Mouse (Mus musculus) midbrain, embryonic 15.5 days (tissue): Measurements from ENCODE around the gene Prop1. TPM values are rescaled to one million over a fixed set of nuclear protein-coding genes. Genes with fewer than 3 reads are reported as not detected.

ENCODE experiments used
- ATAC-seq: fragments of 200-750 bp; cut with Nextera tagmentation; replicated peaks from 2 replicates; pipeline ENCODE4 v1.8.0; 2017; ENCODE audit warnings: moderate TSS enrichment
- H3K27ac ChIP-seq: fragments of 300-500 bp; sonication (generic); 2 replicates; pipeline ENCODE4 v1.5.1; 2015; ENCODE audit warnings: mild to moderate bottlenecking, inconsistent platforms
- H3K27me3 ChIP-seq: fragments of 300-500 bp; sonication (generic); replicated peaks from 2 replicates; pipeline ENCODE4 v1.6.1; 2015; ENCODE audit warnings: inconsistent platforms
- H3K36me3 ChIP-seq: fragments of 300-500 bp; sonication (generic); replicated peaks from 2 replicates; pipeline ENCODE4 v1.6.1; 2015; ENCODE audit warnings: inconsistent platforms
- H3K4me1 ChIP-seq: fragments of 300-500 bp; sonication (generic); 2 replicates; pipeline ENCODE4 v1.6.1; 2015; ENCODE audit warnings: inconsistent platforms
- H3K4me2 ChIP-seq: fragments of 300-500 bp; sonication (generic); 2 replicates; pipeline ENCODE4 v1.6.1; 2015; ENCODE audit warnings: inconsistent platforms, mild to moderate bottlenecking, moderate library complexity
- H3K4me3 ChIP-seq: fragments of 300-500 bp; sonication (generic); 2 replicates; pipeline ENCODE4 v1.5.1; 2015; ENCODE audit warnings: mild to moderate bottlenecking, inconsistent platforms
- H3K9ac ChIP-seq: fragments of 300-500 bp; sonication (generic); 2 replicates; pipeline ENCODE4 v1.6.1; 2015; ENCODE audit warnings: mild to moderate bottlenecking, inconsistent platforms
- H3K9me3 ChIP-seq: fragments of 300-500 bp; sonication (generic); 2 replicates; pipeline ENCODE4 v1.6.1; 2016; ENCODE audit warnings: inconsistent platforms
- WGBS: fragments of 180-500 bp; shearing (Covaris S2); methylation state at CpG from one replicate; pipeline ENCODE4 v1.1.7; 2015; ENCODE audit warnings: mixed read lengths; 5-methylcytosine and 5-hydroxymethylcytosine counted together
- polyA plus RNA-seq: library from polyadenylated mRNA; unstranded; fragments of >200 nt; fragmentation: Nextera tagmentation; extraction: Ambion mirVana; gene quantifications from 2 replicates; pipeline ENCODE4 v1.2.1, GENCODE M21; 2015

Prop1 gene
- polyA plus RNA-seq, 1 experiment from 2014 or later = not detected

- Histone ChIP-seq H3K4me1 (peaks cover 10% of the 10 kb centered on the region), H3K4me2 (peak overlapping the region; percentile 77), H3K9ac (peak overlapping the region; percentile 75), H3K27me3 (no peaks in the 10 kb centered on the region), H3K9me3 (no peaks in the 10 kb centered on the region), H3K36me3 (no peaks in the 10 kb centered on the region), H3K4me3 (peak overlapping the region; percentile 65), H3K27ac (peak overlapping the region; percentile 87)
- under 1% methylated on average over 16 of the region's 16 CpGs for WGBS
- peak; percentile 83 for ATAC-seq
These were observed 22.5 kb downstream of the Prop1 start for GRCm38 (mm10) chr11:50931021-50931420.

DNA sequence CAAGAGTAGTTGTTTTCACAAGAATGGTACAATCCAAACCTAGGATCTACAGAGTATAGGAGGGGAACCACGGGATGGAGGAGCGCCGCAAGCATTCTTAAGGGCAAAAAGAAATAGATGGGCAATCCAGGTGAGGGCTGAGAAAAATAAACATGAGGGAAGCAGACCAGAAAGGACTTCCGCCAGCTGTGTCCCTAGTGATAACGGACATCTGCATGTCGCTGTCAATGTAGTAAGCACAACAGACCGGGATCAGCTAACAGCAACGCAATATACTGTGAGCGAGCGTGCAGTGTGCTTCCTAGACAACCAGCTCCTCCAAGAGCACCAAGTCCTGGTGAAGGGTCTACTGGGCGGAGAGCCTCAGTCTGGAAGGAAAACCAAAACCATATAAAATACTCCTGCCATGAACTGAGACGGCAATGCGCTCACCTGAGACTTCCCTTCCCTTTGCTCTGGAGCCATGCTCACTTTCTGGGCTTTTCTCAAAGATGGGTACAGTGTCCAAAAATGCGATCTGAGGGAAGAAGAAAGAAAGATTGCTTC is 23.0 kb downstream of the Prop1 start:
- 27% methylated on average over 14 of the region's 14 CpGs for WGBS
- ATAC-seq = no peak; the same call in 1 of the 2 replicates

GRCm38 (mm10) chr11:50915671-50916320 is 37.8 kb downstream of the Prop1 start, which contains the start of gene Zfp2:
Gene Zfp2, minus strand, starts transcription at chr11:50916165.
- peaks cover 15% of the 10 kb centered on the region for H3K36me3 ChIP-seq
- peak within 1 kb of the TSS; percentile 95 for H3K4me3 ChIP-seq
- ATAC-seq = peak; percentile 98
- no peaks in the 10 kb centered on the region; the same call in none of the 2 replicates for H3K4me1 ChIP-seq
- H3K27me3 ChIP-seq = no peaks in the 10 kb centered on the region
- H3K27ac ChIP-seq = peak within 1 kb of the TSS; percentile 91
- H3K9me3 ChIP-seq = peaks cover 18% of the 10 kb centered on the region; the same call in 1 of the 2 replicates
- H3K9ac ChIP-seq = peak within 1 kb of the TSS; percentile 91
- H3K4me2 ChIP-seq = peak within 1 kb of the TSS; percentile 48
- under 1% methylated on average over 47 of the region's 47 CpGs for WGBS

More for the DNA sequence above, 23.0 kb downstream of the Prop1 start:
- Histone ChIP-seq H3K4me3 (peak overlapping the region; percentile 65), H3K27me3 (no peaks in the 10 kb centered on the region), H3K9ac (peak overlapping the region; percentile 75), H3K36me3 (no peaks in the 10 kb centered on the region), H3K4me2 (peak overlapping the region; percentile 77), H3K9me3 (no peaks in the 10 kb centered on the region), H3K4me1 (peaks cover 10% of the 10 kb centered on the region), H3K27ac (peak overlapping the region; percentile 87)

- H3K27me3 ChIP-seq = no peaks in the 10 kb centered on the region
- no peaks in the 10 kb centered on the region; the same call in none of the 2 replicates for H3K4me1 ChIP-seq
- H3K9me3 ChIP-seq = peaks cover 24% of the 10 kb centered on the region
- peak overlapping the region; percentile 95; the same call in 1 of the 2 replicates for H3K4me3 ChIP-seq
- H3K4me2 ChIP-seq = peak overlapping the region; percentile 48
- H3K27ac ChIP-seq = no peak overlapping the region
- no peak for ATAC-seq
- peaks cover 28% of the 10 kb centered on the region for H3K36me3 ChIP-seq
- no peak overlapping the region for H3K9ac ChIP-seq
- 93% methylated on average over 3 of the region's 3 CpGs for WGBS
These were observed 39.1 kb downstream of the Prop1 start for GRCm38 (mm10) chr11:50914461-50914860.

DNA sequence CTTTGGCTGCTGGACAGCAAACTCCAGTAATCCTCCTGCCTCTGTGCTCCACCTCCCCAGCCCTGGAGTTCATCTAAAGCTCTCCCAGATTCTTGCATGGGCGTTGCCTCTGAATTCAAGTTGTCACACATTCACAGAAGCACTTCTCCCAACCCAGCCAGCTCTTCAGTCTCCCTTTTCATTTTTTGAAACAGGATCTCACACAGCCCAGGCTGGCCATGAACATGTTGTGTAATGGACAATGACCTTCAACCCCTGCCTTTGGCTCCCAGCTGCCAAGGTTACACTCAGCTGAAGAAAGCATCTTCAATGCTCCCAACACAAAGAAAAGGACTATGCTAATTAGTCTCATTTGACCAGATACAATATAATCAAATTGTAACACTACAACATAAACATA is 40.3 kb downstream of the Prop1 start:
- no peak for ATAC-seq
- no peak overlapping the region for H3K4me3 ChIP-seq
- WGBS = 90% methylated on average over 1 of the region's 1 CpGs
- H3K27me3 ChIP-seq = no peaks in the 10 kb centered on the region
- H3K9me3 ChIP-seq = peaks cover 24% of the 10 kb centered on the region
- H3K27ac ChIP-seq = no peak overlapping the region
- H3K36me3 ChIP-seq = peaks cover 40% of the 10 kb centered on the region
- H3K4me1 ChIP-seq = no peaks in the 10 kb centered on the region; the same call in none of the 2 replicates
- H3K4me2 ChIP-seq = no peak overlapping the region
- H3K9ac ChIP-seq = no peak overlapping the region

- Histone ChIP-seq H3K4me2 (no peak overlapping the region), H3K4me1 (no peaks in the 10 kb centered on the region), H3K4me3 (no peak overlapping the region), H3K36me3 (peaks cover 89% of the 10 kb centered on the region), H3K9me3 (peaks cover 51% of the 10 kb centered on the region), H3K9ac (no peak overlapping the region), H3K27me3 (no peaks in the 10 kb centered on the region), H3K27ac (no peak overlapping the region)
- no peak for ATAC-seq
- 88% methylated on average over 5 of the region's 5 CpGs for WGBS
These were observed 45.4 kb downstream of the Prop1 start for GRCm38 (mm10) chr11:50908136-50908535.

Other genes starting within 250 kb of the Prop1 start
- gene Zfp354c, start 126.0 kb downstream of the Prop1 start, polyA plus RNA-seq = 62.3 and 64.4 TPM in 2 replicates
- gene Zfp879, start 112.2 kb downstream of the Prop1 start, polyA plus RNA-seq = 1.5 and 2.0 TPM in 2 replicates
- 0.10 and 0.13 TPM in 2 replicates for gene Grm6, start 103.1 kb downstream of the Prop1 start, polyA plus RNA-seq
- gene Zfp454, start 66.1 kb downstream of the Prop1 start, polyA plus RNA-seq = 12.9 and 13.0 TPM in 2 replicates
- gene Zfp2, start 37.6 kb downstream of the Prop1 start, polyA plus RNA-seq = 48.9 and 57.4 TPM in 2 replicates
- gene Zfp354b, start 22.1 kb downstream of the Prop1 start, polyA plus RNA-seq = 3.6 and 5.2 TPM in 2 replicates
- gene 4933414I15Rik, start 10.0 kb downstream of the Prop1 start, polyA plus RNA-seq = not detected in 2 replicates
- not detected in 2 replicates for gene Olfr1378, start 12.8 kb upstream of the Prop1 start, polyA plus RNA-seq
- not detected in 2 replicates for gene Olfr1377, start 28.2 kb upstream of the Prop1 start, polyA plus RNA-seq
- gene Olfr51, start 49.8 kb upstream of the Prop1 start, polyA plus RNA-seq = not detected in 2 replicates
- not detected in 2 replicates for gene Olfr54, start 60.5 kb upstream of the Prop1 start, polyA plus RNA-seq
- not detected in 2 replicates for gene Olfr1375, start 94.3 kb upstream of the Prop1 start, polyA plus RNA-seq
- 14.8 and 15.1 TPM in 2 replicates for gene Zfp354a, start 105.5 kb upstream of the Prop1 start, polyA plus RNA-seq